Mouse (Mus musculus) heart, embryonic 13.5 days (tissue): ENCODE results near the gene Tgif1. TPM values are rescaled to one million over a fixed set of nuclear protein-coding genes. Genes with fewer than 3 reads are reported as not detected.
A peak's percentile ranks its signal among the peaks of the same experiment; 100 is the strongest.
"Not testable (repeated sequence)": the region's sequence is repeated elsewhere in the genome, so short reads cannot be mapped to it uniquely, and the experiment has no call there.

Experiments used
- ATAC-seq: fragments of 200-750 bp; cut with Nextera tagmentation; 2 replicates; pipeline ENCODE4 v1.8.0; 2017; ENCODE audit warnings: moderate TSS enrichment; ENCODE audit not compliant: insufficient number of reproducible peaks, low FRiP score, low TSS enrichment; ENCODE audit errors: extremely low read depth
- H3K27ac ChIP-seq: fragments of 300-500 bp; sonication (generic); replicated peaks from 2 replicates; pipeline ENCODE4 v1.5.1; 2015; ENCODE audit warnings: moderate library complexity, mild to moderate bottlenecking, inconsistent platforms
- H3K27me3 ChIP-seq: fragments of 300-500 bp; sonication (generic); replicated peaks from 2 replicates; pipeline ENCODE4 v1.6.1; 2015; ENCODE audit warnings: mild to moderate bottlenecking, inconsistent platforms
- H3K36me3 ChIP-seq: fragments of 300-500 bp; sonication (generic); 2 replicates; pipeline ENCODE4 v1.6.1; 2015; ENCODE audit warnings: mild to moderate bottlenecking, inconsistent platforms
- H3K4me1 ChIP-seq: fragments of 300-500 bp; sonication (generic); 2 replicates; pipeline ENCODE4 v1.6.1; 2015; ENCODE audit warnings: inconsistent platforms
- H3K4me2 ChIP-seq: fragments of 300-500 bp; sonication (generic); 2 replicates; pipeline ENCODE4 v1.6.1; 2015; ENCODE audit warnings: inconsistent platforms, mild to moderate bottlenecking, moderate library complexity
- H3K4me3 ChIP-seq: fragments of 300-500 bp; sonication (generic); 2 replicates; pipeline ENCODE4 v1.5.1; 2015; ENCODE audit warnings: moderate library complexity, mild to moderate bottlenecking, inconsistent platforms
- H3K9ac ChIP-seq: fragments of 300-500 bp; sonication (generic); 2 replicates; pipeline ENCODE4 v1.6.1; 2015; ENCODE audit warnings: inconsistent platforms, mild to moderate bottlenecking, moderate library complexity
- H3K9me3 ChIP-seq: fragments of 300-500 bp; sonication (generic); 2 replicates; pipeline ENCODE4 v1.6.1; 2016; ENCODE audit warnings: inconsistent platforms
- WGBS: fragments of 180-500 bp; shearing (Covaris S2); methylation state at CpG from one replicate; pipeline ENCODE4 v1.1.7; 2015; ENCODE audit warnings: mixed read lengths; 5-methylcytosine and 5-hydroxymethylcytosine counted together
- polyA plus RNA-seq: library from polyadenylated mRNA; unstranded; fragments of >200 nt; fragmentation: Nextera tagmentation; extraction: Ambion mirVana; gene quantifications from 2 replicates; pipeline ENCODE4 v1.2.1, GENCODE M21; 2015

Tgif1 gene
- polyA plus RNA-seq, 1 experiment from 2014 or later = 25.4 TPM

DNA sequence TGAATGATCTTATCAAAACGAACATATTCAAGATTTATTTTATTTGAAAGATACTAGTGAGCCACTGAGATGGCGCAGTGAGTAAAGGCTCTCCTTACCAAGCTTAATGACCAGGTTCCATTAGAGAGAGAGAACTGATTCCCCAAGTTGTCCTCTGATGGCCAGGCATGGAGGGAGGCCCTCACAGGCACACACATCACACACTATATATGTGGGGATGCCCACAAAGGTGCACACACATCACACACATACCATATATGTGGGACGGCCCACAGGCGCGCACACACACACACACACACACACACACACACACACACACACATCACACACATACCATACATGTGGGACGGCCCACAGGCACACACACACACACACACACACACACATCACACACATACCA lies 15.9 kb downstream of the Tgif1 start:
- not testable (repeated sequence) for H3K27ac ChIP-seq, H3K4me3 ChIP-seq, ATAC-seq, H3K9ac ChIP-seq, H3K4me1 ChIP-seq, H3K4me2 ChIP-seq, H3K9me3 ChIP-seq
- H3K27me3 ChIP-seq = peaks cover 16% of the 10 kb centered on the region; the same call in 1 of the 2 replicates
- H3K36me3 ChIP-seq = peaks cover 21% of the 10 kb centered on the region
- 86% methylated on average over 5 of the region's 6 CpGs for WGBS

- no peak for ATAC-seq
- 69% methylated on average over 7 of the region's 7 CpGs for WGBS
These were observed 16.5 kb downstream of the Tgif1 start for GRCm38 (mm10) chr17:70836820-70837219.

GRCm38 (mm10) chr17:70835071-70835790 lies 18.1 kb downstream of the Tgif1 start:
- Histone ChIP-seq H3K4me1 (peaks cover 8% of the 10 kb centered on the region), H3K36me3 (peaks cover 11% of the 10 kb centered on the region), H3K27me3 (peaks cover 16% of the 10 kb centered on the region; the same call in 1 of the 2 replicates), H3K9me3 (no peaks in the 10 kb centered on the region), H3K4me3 (peak overlapping the region; percentile 56), H3K27ac (no peak overlapping the region), H3K4me2 (peak overlapping the region; percentile 96), H3K9ac (peak overlapping the region; percentile 77)
- ATAC-seq = no peak
- 5% methylated on average over 10 of the region's 10 CpGs for whole genome bisulfite sequencing

More at GRCm38 (mm10) chr17:70836820-70837219, 16.5 kb downstream of the Tgif1 start:
- Histone ChIP-seq H3K9me3 (no peaks in the 10 kb centered on the region), H3K27ac (no peak overlapping the region), H3K4me1 (peaks cover 8% of the 10 kb centered on the region), H3K9ac (no peak overlapping the region), H3K36me3 (peaks cover 17% of the 10 kb centered on the region), H3K27me3 (peaks cover 16% of the 10 kb centered on the region; the same call in 1 of the 2 replicates), H3K4me3 (no peak overlapping the region), H3K4me2 (no peak overlapping the region)

DNA sequence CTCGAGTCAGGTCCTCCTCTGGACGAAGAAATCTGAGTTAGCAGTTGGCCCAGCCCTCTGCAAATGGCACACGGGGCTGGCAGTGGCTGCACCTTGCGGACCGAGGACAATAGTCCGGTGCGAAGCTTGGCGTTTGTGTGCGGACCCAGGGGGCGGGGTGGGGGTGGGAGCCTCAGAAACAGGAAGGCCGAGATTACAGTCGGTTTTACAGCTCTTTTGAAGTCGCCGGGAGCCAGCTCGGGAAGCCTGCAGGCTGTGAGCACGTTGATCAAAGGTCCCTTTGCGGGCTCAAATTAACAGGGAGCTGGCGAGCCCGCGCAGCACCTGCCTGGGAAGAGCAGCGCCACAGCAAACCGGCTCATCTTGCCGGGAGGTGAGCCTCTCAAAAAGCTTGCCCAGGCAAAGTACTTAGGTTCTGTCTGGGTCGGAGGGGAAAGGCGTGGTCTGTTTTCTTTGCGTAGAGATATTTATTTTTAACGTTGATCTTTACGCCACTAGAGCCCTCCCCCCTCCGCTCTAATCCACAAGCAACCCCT lies 18.8 kb downstream of the Tgif1 start:
- peak overlapping the region; percentile 77 for H3K9ac ChIP-seq
- WGBS = 1% methylated on average over 29 of the region's 29 CpGs
- H3K27me3 ChIP-seq = peaks cover 16% of the 10 kb centered on the region; the same call in 1 of the 2 replicates
- no peaks in the 10 kb centered on the region for H3K9me3 ChIP-seq
- H3K36me3 ChIP-seq = peaks cover 3% of the 10 kb centered on the region
- peak overlapping the region; percentile 96 for H3K4me2 ChIP-seq
- H3K4me1 ChIP-seq = peaks cover 8% of the 10 kb centered on the region
- no peak overlapping the region for H3K27ac ChIP-seq
- peak overlapping the region; percentile 56 for H3K4me3 ChIP-seq
- ATAC-seq = no peak

DNA sequence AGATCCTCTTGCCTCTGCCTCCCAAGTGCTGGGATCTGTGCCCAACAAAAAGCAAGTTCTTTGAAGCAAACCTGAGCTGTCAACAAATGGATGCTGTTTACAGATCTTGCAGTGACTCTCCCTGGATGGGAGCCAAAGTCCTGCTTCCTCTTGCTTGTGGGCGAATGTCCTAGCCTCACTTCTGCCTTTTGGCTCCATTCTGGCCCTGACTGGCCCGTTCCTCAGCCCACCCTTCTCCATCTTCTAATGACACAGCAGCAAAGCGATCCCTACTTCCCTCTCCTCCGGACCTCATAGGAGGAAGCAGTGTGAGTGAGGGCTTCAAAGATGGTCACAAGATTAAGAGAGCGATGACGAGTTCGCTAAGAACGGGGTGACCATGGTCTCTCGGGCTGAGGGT lies 20.8 kb downstream of the Tgif1 start:
- Histone ChIP-seq H3K4me1 (peaks cover 8% of the 10 kb centered on the region), H3K36me3 (no peaks in the 10 kb centered on the region), H3K9me3 (no peaks in the 10 kb centered on the region), H3K4me3 (no peak overlapping the region), H3K9ac (no peak overlapping the region), H3K27me3 (peaks cover 16% of the 10 kb centered on the region; the same call in 1 of the 2 replicates), H3K4me2 (no peak overlapping the region), H3K27ac (no peak overlapping the region)
- no peak for ATAC-seq
- 70% methylated on average over 9 of the region's 9 CpGs for WGBS

DNA sequence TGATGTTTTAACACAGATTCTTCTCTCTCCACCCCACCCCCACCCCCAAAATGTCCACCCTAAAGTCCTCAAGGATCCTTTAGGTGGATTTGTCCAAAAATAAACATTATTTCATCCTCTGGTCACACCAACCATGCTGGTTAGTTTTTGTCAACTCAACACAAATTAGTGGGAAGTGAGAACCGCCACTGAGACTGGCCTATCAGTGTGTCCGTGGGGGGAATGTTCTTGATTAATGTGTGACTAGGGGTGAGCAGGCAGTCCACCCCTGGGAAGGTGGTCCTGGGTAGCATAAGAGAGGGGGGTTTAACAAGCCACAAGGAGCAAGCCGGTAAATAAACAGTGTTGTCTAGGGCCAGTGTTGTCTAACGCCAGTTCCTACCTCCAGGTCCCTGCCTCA lies 21.8 kb downstream of the Tgif1 start:
- H3K9ac ChIP-seq = no peak overlapping the region
- H3K4me3 ChIP-seq = no peak overlapping the region
- no peaks in the 10 kb centered on the region for H3K9me3 ChIP-seq
- 74% methylated on average over 4 of the region's 4 CpGs for WGBS
- H3K4me1 ChIP-seq = peaks cover 8% of the 10 kb centered on the region
- H3K27ac ChIP-seq = no peak overlapping the region
- H3K27me3 ChIP-seq = peaks cover 16% of the 10 kb centered on the region; the same call in 1 of the 2 replicates
- no peaks in the 10 kb centered on the region for H3K36me3 ChIP-seq
- ATAC-seq = no peak
- no peak overlapping the region for H3K4me2 ChIP-seq

GRCm38 (mm10) chr17:70829943-70830715 lies 23.2 kb downstream of the Tgif1 start:
- ATAC-seq = no peak
- no peaks in the 10 kb centered on the region for H3K9me3 ChIP-seq
- 85% methylated on average over 23 of the region's 23 CpGs for WGBS
- no peaks in the 10 kb centered on the region for H3K36me3 ChIP-seq
- no peak overlapping the region for H3K4me2 ChIP-seq
- H3K27me3 ChIP-seq = 0 out of 2 replicates have a peak, but pooled peaks cover 5% of the 10 kb centered on the region
- no peak overlapping the region for H3K27ac ChIP-seq
- H3K4me1 ChIP-seq = peaks cover 4% of the 10 kb centered on the region
- no peak overlapping the region for H3K4me3 ChIP-seq
- H3K9ac ChIP-seq = no peak overlapping the region

- H3K36me3 ChIP-seq = no peaks in the 10 kb centered on the region
- H3K4me1 ChIP-seq = no peaks in the 10 kb centered on the region; the same call in 1 of the 2 replicates
- ATAC-seq = no peak
- no peak overlapping the region for H3K4me2 ChIP-seq
- WGBS = 74% methylated on average over 6 of the region's 6 CpGs
- H3K9ac ChIP-seq = no peak overlapping the region
- H3K27ac ChIP-seq = no peak overlapping the region
- H3K27me3 ChIP-seq = 0 out of 2 replicates have a peak, but pooled peaks cover 5% of the 10 kb centered on the region
- H3K4me3 ChIP-seq = no peak overlapping the region
- H3K9me3 ChIP-seq = no peaks in the 10 kb centered on the region
These were observed 24.1 kb downstream of the Tgif1 start for GRCm38 (mm10) chr17:70829217-70829616.

DNA sequence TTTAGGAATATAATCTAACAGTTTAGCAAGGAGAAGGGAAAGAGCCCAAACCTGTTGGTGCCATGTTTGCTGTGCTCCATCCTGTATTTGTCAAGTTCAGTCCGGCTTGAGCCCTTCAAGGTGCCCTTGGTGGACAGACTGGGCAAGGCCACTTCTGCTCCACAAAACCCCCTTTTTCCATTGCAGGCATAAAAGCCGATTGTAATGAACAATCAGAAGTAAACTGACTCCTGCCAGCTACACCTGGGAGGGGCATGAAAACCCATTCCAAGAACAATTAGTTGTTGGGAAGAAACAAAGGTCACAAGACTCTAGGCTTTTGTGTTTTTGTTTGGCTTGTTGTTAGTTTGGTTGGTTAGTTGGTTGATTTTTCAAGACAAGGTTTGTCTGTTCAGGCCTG lies 24.8 kb downstream of the Tgif1 start:
- no peak for ATAC-seq
- H3K27me3 ChIP-seq = peaks cover 7% of the 10 kb centered on the region; the same call in 1 of the 2 replicates
- WGBS = 75% methylated on average over 2 of the region's 2 CpGs
- H3K4me2 ChIP-seq = no peak overlapping the region
- H3K9ac ChIP-seq = no peak overlapping the region
- H3K4me1 ChIP-seq = no peaks in the 10 kb centered on the region
- H3K4me3 ChIP-seq = no peak overlapping the region
- no peaks in the 10 kb centered on the region for H3K9me3 ChIP-seq
- H3K36me3 ChIP-seq = no peaks in the 10 kb centered on the region
- H3K27ac ChIP-seq = no peak overlapping the region

DNA sequence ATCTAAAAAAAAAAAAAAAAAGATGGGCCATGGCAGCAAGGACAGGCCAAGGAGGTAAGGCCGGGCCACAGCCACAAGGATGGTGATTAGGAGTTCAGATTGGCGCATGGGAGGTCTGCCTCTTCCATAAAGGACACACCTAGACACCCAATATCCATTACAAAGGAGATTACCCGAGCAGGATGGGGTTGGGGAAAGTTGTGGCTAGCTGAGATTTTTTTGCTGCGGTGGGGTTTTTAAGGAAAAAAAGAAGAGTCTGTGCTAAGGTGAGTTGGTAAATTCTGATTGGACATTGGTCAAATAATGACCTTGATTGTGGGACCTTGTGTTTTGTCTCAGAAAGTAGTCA lies 25.2 kb downstream of the Tgif1 start:
- WGBS = 79% methylated on average over 4 of the region's 4 CpGs

DNA sequence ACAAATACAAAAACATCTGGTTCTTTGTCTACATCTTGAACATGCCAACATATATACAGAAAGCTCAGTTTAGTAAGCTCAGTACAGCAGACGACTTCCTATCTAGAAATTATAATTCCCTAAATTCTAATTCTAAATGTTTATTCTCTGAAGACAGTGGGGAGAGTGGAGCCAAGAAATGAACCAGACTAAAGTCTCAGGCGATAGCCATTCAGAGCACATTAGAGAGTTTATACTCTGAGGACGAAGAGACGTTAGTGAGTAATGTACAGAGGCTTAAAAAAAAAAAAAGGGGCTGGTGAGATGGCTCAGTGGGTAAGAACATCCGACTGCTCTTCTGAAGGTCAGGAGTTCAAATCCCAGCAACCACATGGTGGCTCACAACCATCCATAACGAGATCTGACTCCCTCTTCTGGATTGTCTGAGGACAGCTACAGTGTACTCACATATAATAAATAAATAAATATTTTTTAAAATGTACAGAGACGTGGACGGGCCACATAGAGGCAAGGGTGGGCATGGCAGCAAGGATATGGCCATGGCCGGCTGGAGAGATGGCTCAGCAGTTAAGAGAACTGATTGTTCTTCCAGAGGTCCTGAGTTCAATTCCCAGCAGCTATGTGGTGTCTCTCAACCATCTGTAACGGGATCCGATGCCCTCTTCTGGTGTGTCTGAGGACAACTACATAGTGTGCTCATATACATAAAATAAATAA lies 25.7 kb downstream of the Tgif1 start:
- not testable (repeated sequence) for H3K27ac ChIP-seq, H3K4me1 ChIP-seq, H3K9me3 ChIP-seq, ATAC-seq, H3K36me3 ChIP-seq, H3K4me2 ChIP-seq, H3K9ac ChIP-seq, H3K4me3 ChIP-seq, H3K27me3 ChIP-seq
- 77% methylated on average over 11 of the region's 11 CpGs for WGBS

More for the DNA sequence above, 25.2 kb downstream of the Tgif1 start:
- no peaks in the 10 kb centered on the region for H3K4me1 ChIP-seq
- no peak overlapping the region for H3K4me3 ChIP-seq
- H3K27me3 ChIP-seq = peaks cover 8% of the 10 kb centered on the region
- no peaks in the 10 kb centered on the region for H3K9me3 ChIP-seq
- H3K36me3 ChIP-seq = no peaks in the 10 kb centered on the region
- ATAC-seq = no peak
- H3K9ac ChIP-seq = no peak overlapping the region
- no peak overlapping the region for H3K4me2 ChIP-seq
- H3K27ac ChIP-seq = no peak overlapping the region
